Mouse (Mus musculus): ENCODE results near the gene Tspan14. TPM values are rescaled to one million over a fixed set of nuclear protein-coding genes. Genes with fewer than 3 reads are reported as not detected.

Tspan14 gene
- polyA plus RNA-seq, 1 experiment from 2014 or later, result 99.7 TPM

DNA sequence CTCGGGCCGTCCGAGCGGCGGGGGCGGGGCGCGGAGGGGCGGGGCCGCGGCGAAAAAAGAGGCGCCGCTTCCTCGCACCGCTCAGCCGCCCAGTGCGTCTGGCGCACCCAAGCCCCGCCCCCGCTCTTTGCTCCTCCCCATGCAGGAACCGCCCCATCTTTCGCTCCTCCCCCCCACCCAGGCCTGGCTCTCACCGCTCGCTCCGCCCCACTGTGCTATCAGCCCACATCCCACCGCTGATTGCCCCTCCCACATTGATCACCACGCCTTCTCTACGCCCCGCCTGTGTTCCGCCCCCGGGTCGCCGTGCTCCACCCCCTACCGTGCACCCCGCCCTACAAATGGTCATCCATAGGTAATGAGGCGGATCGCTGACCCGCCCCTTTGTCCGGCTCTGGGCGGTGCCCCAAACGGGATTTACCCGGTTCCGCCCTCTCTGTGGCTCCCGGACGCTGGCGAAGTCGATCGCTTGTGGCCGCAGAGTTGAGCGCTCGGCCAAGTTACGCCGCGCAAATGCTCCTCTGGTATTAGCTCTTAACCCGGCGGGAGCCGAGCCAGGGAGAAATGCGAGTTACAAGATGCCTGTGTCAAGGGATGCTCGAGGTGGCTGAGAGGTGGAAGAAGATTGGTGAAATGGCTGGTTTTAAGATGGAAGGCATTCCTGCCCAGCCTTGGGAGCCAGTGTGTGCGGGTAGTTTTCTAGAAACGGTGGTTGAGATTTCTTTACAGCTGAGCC lies 423 bp upstream of the Tspan14 start:
- Histone ChIP-seq H3K27ac (peak overlapping the region; percentile 79), H3K9ac (peak overlapping the region; percentile 92), H3K4me3 (peak overlapping the region; percentile 87), H3K36me3 (no peaks in the 10 kb centered on the region), H3K27me3 (replicated peaks) (no peaks in the 10 kb centered on the region), H3K4me2 (replicated peaks) (peak overlapping the region; percentile 92), H3K9me3 (no peaks in the 10 kb centered on the region), H3K4me1 (peaks cover 31% of the 10 kb centered on the region)
- peak; percentile 92 for ATAC-seq (ENCODE audit: low FRiP score, low read depth)
- WGBS, result under 1% methylated on average over 62 of the region's 62 CpGs

DNA sequence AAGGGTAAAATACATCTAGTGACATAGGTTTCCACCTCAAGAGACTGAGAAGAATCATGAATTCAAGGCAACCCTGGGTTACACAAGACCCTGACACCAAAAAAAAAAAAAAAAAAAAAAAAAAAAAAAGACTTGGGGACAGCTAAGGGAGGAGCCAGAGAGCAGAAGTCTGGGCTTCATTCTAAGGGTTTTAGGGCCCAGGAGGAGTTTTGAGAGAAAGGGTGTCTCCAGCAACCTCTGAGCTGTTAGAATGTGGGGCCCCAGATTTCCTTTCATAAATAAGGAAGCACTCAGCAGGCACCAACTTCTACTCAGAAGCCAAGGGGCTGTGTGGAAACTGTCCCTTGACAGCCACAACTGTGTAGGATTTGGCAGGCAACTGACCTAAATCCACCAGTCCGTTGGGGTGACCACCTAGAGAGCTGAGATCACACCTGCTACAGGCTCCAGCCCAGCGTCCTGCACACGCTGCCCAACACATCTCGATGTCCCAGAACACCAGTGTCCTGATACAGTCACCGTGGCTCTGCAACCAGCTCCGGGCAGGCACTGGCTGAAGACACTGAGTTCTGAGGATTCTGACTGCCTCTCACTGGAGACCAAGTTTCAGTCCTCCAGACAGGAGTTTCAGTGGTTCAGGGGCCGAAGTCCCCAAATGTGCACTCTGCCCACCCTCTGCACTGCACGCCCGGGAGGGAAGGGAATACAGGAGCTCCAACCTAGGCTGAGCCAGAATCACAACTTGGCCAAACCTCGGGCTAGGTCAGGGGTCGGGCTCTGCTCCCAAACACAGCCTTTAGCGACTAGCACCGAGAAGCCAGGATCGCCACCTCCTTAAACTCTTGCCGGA lies 875 bp downstream of the Tspan14 start:
- Histone ChIP-seq H3K4me2 (replicated peaks) (peak overlapping the region; percentile 92), H3K9ac (peak overlapping the region; percentile 92), H3K4me1 (peaks cover 35% of the 10 kb centered on the region), H3K4me3 (peak overlapping the region; percentile 87), H3K27ac (peak overlapping the region; percentile 79), H3K36me3 (no peaks in the 10 kb centered on the region), H3K9me3 (no peaks in the 10 kb centered on the region), H3K27me3 (replicated peaks) (no peaks in the 10 kb centered on the region)
- under 1% methylated on average over 15 of the region's 15 CpGs for WGBS
- ATAC-seq (ENCODE audit: low FRiP score, low read depth), result 0 out of 2 replicates have a peak, but pooled peaks have one; percentile 0

DNA sequence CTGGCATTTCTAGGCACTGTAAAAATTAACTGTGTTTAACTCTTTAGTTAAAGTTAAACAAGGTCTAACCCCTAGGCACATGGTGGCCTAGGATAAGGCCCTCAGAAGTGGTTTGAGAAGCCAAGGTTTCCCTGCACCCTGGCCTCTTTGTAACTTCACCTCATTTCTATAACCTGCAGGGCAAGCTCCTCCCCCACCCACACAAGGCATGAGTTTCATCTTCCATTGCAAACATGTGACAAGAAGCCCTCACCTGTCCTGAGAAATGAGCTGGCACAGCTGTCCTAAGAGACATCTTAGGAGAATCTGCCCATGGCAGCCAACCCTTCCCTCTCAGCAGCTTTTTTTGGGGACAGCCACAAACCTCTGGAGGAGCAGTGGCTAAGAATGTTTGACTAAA lies 1.7 kb downstream of the Tspan14 start:
- no peaks in the 10 kb centered on the region for H3K9me3 ChIP-seq
- H3K27ac ChIP-seq, result no peak overlapping the region
- H3K4me2 ChIP-seq (replicated peaks), result peak overlapping the region; percentile 92
- peak overlapping the region; percentile 36; the same call in 1 of the 2 replicates for H3K9ac ChIP-seq
- H3K4me3 ChIP-seq, result peak overlapping the region; percentile 87
- no peak for ATAC-seq (ENCODE audit: low FRiP score, low read depth)
- H3K27me3 ChIP-seq (replicated peaks), result no peaks in the 10 kb centered on the region
- no peaks in the 10 kb centered on the region for H3K36me3 ChIP-seq
- peaks cover 41% of the 10 kb centered on the region for H3K4me1 ChIP-seq

DNA sequence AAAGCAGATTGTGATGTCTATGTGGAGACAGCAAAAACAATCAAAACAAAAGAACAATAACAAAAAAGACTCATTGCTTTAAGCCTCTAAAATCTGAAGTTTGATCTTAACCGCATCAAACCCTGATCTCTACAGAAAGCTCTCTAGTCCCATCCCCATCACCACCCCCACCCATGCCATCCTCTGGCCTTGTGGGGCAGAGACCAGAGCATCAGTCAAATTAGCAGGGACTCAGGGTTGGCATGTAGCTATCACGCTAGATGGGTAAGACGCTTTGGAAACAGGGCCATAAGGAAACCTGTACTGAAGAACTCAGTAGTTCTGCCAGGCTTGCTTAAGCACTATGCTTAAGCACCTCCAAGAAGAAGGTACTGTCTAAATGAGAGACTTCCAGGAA lies 2.4 kb downstream of the Tspan14 start:
- Histone ChIP-seq H3K9me3 (no peaks in the 10 kb centered on the region), H3K27ac (no peak overlapping the region), H3K4me2 (replicated peaks) (peak overlapping the region; percentile 92), H3K27me3 (replicated peaks) (no peaks in the 10 kb centered on the region), H3K36me3 (no peaks in the 10 kb centered on the region), H3K9ac (no peak overlapping the region), H3K4me1 (peaks cover 48% of the 10 kb centered on the region), H3K4me3 (no peak overlapping the region)
- WGBS, result 95% methylated on average over 3 of the region's 3 CpGs
- ATAC-seq (ENCODE audit: low FRiP score, low read depth), result no peak

DNA sequence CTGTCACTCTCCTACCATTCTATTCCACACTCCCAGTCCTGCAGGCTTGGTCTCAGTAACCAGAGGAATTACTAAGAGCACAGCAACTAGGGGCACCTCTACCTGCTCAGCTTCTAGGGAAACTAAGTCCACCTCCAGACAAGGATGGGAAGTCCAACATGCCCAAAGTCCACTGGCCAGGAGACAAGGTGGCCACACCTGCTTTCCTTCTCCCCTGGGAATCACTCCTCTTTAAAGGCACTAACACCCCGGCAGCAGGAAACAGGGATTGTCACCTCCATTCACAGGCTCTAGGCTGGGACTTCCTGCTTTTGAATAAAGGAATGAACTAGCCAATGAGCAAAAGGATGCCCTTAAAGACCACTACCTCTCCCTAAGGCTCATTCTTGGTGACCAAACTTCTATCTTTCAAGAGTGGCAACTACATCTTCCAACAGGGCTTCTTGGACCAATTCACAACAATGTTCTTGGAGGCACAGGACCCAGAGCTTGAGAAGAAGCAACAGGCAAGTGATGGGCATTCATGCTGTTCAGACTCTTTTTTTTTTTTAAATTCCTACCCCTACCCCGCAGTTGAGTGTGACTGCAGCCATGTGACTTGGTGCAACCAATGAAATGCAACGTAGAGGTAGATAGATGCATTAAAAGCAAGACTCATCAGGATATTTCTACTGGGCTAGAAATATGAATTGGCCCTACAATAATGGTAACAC lies 3.0 kb downstream of the Tspan14 start:
- Histone ChIP-seq H3K9ac (no peak overlapping the region), H3K4me2 (replicated peaks) (peak overlapping the region; percentile 36; the same call in 1 of the 2 replicates), H3K9me3 (no peaks in the 10 kb centered on the region), H3K36me3 (no peaks in the 10 kb centered on the region), H3K27me3 (replicated peaks) (no peaks in the 10 kb centered on the region), H3K4me1 (peaks cover 53% of the 10 kb centered on the region), H3K27ac (no peak overlapping the region), H3K4me3 (no peak overlapping the region)
- WGBS, result 77% methylated on average over 3 of the region's 3 CpGs
- no peak for ATAC-seq (ENCODE audit: low FRiP score, low read depth)

DNA sequence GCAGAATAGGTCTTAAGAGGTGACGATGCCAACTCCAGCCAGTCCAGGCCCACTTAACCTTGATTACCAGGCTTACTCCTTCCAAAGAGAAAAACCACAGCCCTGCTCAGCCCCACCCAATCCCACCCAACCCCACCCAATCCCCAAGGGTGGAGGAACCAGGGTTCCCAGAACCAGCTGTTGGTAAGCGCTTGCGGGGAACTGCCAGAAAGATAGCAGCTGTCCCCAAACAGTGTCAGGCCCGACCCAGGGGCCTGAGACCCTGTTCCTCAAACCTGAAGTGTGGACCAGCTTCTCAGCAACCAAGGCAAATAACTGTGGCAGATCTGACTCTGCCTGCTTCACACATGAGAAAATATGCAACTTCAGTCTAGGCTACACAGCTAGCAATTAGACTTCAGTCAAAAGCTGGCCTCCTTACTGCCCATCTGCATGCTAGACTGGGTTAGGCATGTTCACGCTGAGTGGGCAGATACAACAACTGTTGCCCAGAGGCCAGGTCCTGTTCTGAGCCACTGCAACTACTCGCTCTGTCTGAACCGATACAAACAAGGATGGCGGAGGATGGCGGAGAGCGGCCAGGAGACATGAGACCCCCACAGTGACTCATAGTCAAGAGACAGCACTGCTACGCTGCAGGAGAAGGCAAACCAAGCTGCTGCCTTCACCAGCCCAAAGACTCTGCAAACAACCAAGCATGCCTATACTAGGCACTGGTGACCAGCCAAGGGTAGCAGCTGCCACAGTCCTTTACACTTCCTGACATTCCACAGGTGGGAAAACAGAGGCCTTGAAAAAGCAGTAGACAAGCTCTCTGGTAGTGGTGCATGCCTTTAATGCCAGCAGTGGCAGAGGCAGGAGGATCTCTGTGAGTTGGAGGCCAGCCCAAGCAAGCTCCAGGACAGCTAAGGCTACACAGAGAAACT lies 4.0 kb downstream of the Tspan14 start:
- WGBS, result 71% methylated on average over 11 of the region's 11 CpGs
- Histone ChIP-seq H3K27me3 (replicated peaks) (no peaks in the 10 kb centered on the region), H3K27ac (no peak overlapping the region), H3K9me3 (no peaks in the 10 kb centered on the region), H3K4me2 (replicated peaks) (peak overlapping the region; percentile 36), H3K4me3 (no peak overlapping the region), H3K9ac (no peak overlapping the region), H3K36me3 (no peaks in the 10 kb centered on the region), H3K4me1 (peaks cover 64% of the 10 kb centered on the region)
- no peak for ATAC-seq (ENCODE audit: low FRiP score, low read depth)

DNA sequence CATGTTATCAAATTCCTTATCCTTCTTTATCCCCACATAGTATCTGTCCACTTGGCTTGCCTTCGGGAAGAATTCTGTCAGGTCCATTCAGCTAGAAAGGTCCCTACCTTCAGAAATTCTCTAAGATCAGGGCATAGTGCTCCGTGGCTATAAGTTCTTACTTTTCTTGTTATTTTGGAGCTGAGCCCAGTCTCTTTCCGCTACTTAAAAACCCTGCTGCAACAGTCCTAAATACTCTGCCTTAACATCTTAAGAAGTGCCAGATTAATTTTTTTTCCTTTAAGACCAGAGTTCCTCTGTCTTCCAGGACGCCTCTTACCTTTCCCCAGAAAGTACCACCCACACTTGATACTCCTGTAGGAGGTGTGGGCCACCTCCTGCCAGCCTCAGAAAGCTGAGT lies 6.4 kb downstream of the Tspan14 start:
- Histone ChIP-seq H3K4me3 (no peak overlapping the region), H3K27me3 (replicated peaks) (no peaks in the 10 kb centered on the region), H3K27ac (no peak overlapping the region), H3K9me3 (no peaks in the 10 kb centered on the region), H3K4me2 (replicated peaks) (no peak overlapping the region), H3K4me1 (peaks cover 80% of the 10 kb centered on the region), H3K9ac (no peak overlapping the region), H3K36me3 (no peaks in the 10 kb centered on the region)
- WGBS, result 82% methylated on average over 4 of the region's 4 CpGs
- no peak for ATAC-seq (ENCODE audit: low FRiP score, low read depth)

DNA sequence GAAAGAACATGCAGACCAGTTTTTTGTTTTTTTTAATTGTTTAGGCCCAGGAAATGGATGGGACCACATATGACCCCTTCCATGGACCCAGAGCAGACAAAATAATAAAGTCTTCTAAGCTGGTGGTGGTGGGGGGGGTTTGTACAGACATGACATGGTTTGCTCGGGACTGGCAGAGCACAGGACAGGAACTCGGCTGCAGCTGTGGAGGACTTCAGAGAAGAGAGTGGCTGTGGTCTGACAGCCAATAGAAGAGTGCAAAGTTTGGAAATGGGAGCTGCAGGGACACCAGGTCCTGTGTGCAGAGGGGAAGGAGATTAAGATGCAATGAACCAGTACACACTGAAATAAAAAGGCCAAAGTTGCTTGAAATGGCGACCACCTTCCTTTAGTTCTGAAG lies 7.0 kb downstream of the Tspan14 start:
- Histone ChIP-seq H3K27ac (no peak overlapping the region), H3K9me3 (no peaks in the 10 kb centered on the region), H3K36me3 (no peaks in the 10 kb centered on the region), H3K4me1 (peaks cover 78% of the 10 kb centered on the region), H3K9ac (no peak overlapping the region), H3K4me2 (replicated peaks) (peak overlapping the region; percentile 12; the same call in 1 of the 2 replicates), H3K4me3 (no peak overlapping the region), H3K27me3 (replicated peaks) (no peaks in the 10 kb centered on the region)
- 45% methylated on average over 3 of the region's 3 CpGs for WGBS
- ATAC-seq (ENCODE audit: low FRiP score, low read depth), result no peak

DNA sequence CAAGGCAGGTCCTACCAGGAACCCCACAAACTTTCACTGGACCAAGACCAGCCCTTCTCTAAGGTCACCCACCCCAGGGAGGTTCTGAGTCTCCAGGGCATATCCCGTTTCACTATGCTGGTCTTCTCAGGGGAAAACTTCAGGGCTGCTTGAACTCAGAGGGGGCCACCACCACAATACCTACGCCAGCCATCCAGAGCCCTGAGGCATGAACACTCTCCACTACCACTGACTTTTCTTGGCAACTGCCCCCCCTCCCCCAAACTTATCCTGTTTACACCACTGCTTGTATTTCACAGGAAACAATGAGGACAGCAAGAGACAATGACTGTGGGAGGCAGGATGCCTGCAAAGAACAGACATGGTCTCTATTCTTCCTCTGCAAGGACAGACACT lies 7.6 kb downstream of the Tspan14 start:
- ATAC-seq (ENCODE audit: low FRiP score, low read depth), result no peak
- Histone ChIP-seq H3K9ac (no peak overlapping the region), H3K4me1 (peaks cover 81% of the 10 kb centered on the region), H3K9me3 (no peaks in the 10 kb centered on the region), H3K4me3 (no peak overlapping the region), H3K27me3 (replicated peaks) (no peaks in the 10 kb centered on the region), H3K27ac (peak overlapping the region; percentile 72), H3K36me3 (no peaks in the 10 kb centered on the region), H3K4me2 (replicated peaks) (peak overlapping the region; percentile 34)
- 45% methylated on average over 2 of the region's 2 CpGs for WGBS

DNA sequence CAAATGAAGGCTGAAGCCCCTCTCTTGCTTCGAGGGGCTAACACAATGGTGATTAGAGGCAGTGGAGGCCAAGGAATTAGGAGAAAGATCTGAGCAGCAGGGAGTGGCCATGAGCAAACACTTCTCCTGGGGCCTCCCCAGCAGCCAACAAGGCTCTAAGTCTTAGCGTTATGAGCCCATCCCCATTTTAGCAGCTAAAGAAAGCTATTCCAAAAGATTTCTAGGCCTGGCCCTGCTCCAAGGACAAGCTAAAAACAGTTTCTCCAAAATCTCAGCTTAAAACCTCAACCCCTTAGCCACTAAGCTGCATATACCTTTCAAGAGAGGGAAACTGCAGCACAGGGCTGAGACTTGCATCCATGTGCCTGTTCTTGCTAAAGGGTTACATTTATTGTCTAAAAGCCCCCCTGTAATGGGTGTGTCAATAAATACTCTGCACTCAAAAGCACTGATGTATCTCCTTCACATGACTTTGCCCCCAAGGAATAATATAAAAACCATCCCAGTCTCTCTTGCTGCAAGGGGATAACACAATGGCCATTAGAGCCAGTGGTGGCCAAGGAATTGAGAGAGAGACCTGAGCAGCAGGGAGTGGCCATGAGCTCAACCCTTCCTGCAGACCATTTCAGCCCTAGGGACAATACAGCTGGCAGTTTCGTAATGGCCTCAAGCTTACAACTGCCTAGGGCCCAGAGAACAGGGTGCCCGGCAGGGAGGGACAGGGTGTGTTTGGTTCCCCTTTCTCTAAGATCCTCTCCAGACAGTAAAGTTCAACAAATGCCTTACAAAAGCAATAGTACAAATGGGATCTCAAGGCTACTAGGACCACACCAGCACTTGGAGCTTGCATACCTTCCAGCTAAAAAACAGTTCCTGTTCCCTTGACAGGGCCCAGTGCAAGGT lies 8.3 kb downstream of the Tspan14 start:
- H3K36me3 ChIP-seq, result no peaks in the 10 kb centered on the region
- no peak for ATAC-seq (ENCODE audit: low FRiP score, low read depth)
- H3K4me1 ChIP-seq, result peaks cover 85% of the 10 kb centered on the region
- H3K9me3 ChIP-seq, result no peaks in the 10 kb centered on the region
- H3K4me2 ChIP-seq (replicated peaks), result peak overlapping the region; percentile 34
- no peaks in the 10 kb centered on the region for H3K27me3 ChIP-seq (replicated peaks)
- H3K4me3 ChIP-seq, result no peak overlapping the region
- H3K27ac ChIP-seq, result peak overlapping the region; percentile 72
- WGBS, result 17% methylated on average over 4 of the region's 4 CpGs
- H3K9ac ChIP-seq, result no peak overlapping the region

DNA sequence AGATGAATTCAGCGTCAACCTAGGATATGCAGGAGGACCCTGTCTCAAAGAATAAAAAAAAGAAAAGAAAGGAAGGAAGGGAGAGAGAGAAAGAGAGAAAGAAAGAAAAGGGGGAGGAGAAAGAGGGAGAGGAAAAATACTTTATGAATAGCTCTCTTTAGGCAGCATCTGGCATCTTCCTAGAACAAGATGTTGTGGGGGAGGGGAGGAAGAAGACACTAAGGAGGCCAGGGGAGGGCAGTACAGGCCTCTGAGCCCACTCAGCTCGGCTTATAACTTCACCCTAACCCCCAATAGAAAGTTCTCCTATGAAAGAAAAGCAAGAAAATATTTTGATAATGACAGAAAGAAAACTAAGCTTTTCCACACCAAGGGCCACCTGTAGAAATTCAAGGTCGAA lies 9.0 kb downstream of the Tspan14 start:
- Histone ChIP-seq H3K4me2 (replicated peaks) (no peak overlapping the region), H3K27me3 (replicated peaks) (no peaks in the 10 kb centered on the region), H3K4me1 (peaks cover 85% of the 10 kb centered on the region), H3K4me3 (no peak overlapping the region), H3K9me3 (no peaks in the 10 kb centered on the region), H3K36me3 (no peaks in the 10 kb centered on the region), H3K27ac (peak overlapping the region; percentile 72; the same call in 1 of the 2 replicates), H3K9ac (no peak overlapping the region)
- ATAC-seq (ENCODE audit: low FRiP score, low read depth), result no peak
- 43% methylated on average over 3 of the region's 3 CpGs for WGBS
